Mouse (Mus musculus) intestine, embryonic 14.5 days (tissue): ENCODE measurements around the gene Olfr680-ps1. TPM values are rescaled to one million over a fixed set of nuclear protein-coding genes. Genes with fewer than 3 reads are reported as not detected.
"Not testable (repeated sequence)": the region's sequence is repeated elsewhere in the genome, so short reads cannot be mapped to it uniquely, and the experiment has no call there.

Experiments
- ATAC-seq: fragments of 200-750 bp; cut with Nextera tagmentation; replicated peaks from 2 replicates; pipeline ENCODE4 v1.8.0; 2017; ENCODE audit warnings: low read depth, moderate number of reproducible peaks, moderate TSS enrichment, moderate library complexity; ENCODE audit not compliant: low FRiP score, low TSS enrichment
- DNase-seq: peaks from one replicate; pipeline ENCODE4 v3.0.0-alpha.2; 2018; ENCODE audit warnings: low spot score
- H3K27ac ChIP-seq: fragments of 300-500 bp; sonication (generic); 2 replicates; pipeline ENCODE4 v1.5.1; 2014; ENCODE audit warnings: low read depth, mild to moderate bottlenecking, control low read depth
- H3K27me3 ChIP-seq: fragments of 300-500 bp; sonication (generic); replicated peaks from 2 replicates; pipeline ENCODE4 v1.6.1; 2014; ENCODE audit warnings: low read length, control low read depth; ENCODE audit not compliant: control insufficient read depth, insufficient read depth
- H3K36me3 ChIP-seq: fragments of 300-500 bp; sonication (generic); 2 replicates; pipeline ENCODE4 v1.6.1; 2014; ENCODE audit warnings: low read length, control low read depth; ENCODE audit not compliant: control insufficient read depth, insufficient read depth
- H3K4me1 ChIP-seq: fragments of 300-500 bp; sonication (generic); replicated peaks from 2 replicates; pipeline ENCODE4 v1.6.1; 2014; ENCODE audit warnings: low read length, control low read depth, mixed read lengths; ENCODE audit not compliant: control insufficient read depth, insufficient read depth
- H3K4me2 ChIP-seq: fragments of 300-500 bp; sonication (generic); 2 replicates; pipeline ENCODE4 v1.6.1; 2014; ENCODE audit warnings: low read length
- H3K4me3 ChIP-seq: fragments of 300-500 bp; sonication (generic); 2 replicates; pipeline ENCODE4 v1.5.1; 2014; ENCODE audit warnings: low read depth, low read length, control low read depth, mixed read lengths
- H3K9ac ChIP-seq: fragments of 300-500 bp; sonication (generic); 2 replicates; pipeline ENCODE4 v1.6.1; 2014; ENCODE audit warnings: mild to moderate bottlenecking, low read length
- H3K9me3 ChIP-seq: fragments of 300-500 bp; sonication (generic); 2 replicates; pipeline ENCODE4 v1.6.1; 2016; ENCODE audit warnings: low read length, control low read depth; ENCODE audit not compliant: control insufficient read depth
- WGBS: fragments of 180-500 bp; shearing (Covaris S2); extraction: QIAGEN DNeasy Blood & Tissue Kit; methylation state at CpG from one replicate; pipeline ENCODE4 v1.1.7; 2014; 5-methylcytosine and 5-hydroxymethylcytosine counted together
- polyA plus RNA-seq: library from polyadenylated mRNA; unstranded; fragments of >200 nt; fragmentation: Nextera tagmentation; extraction: Ambion mirVana; gene quantifications from 2 replicates; pipeline ENCODE4 v1.2.1, GENCODE M21; 2014

Olfr680-ps1 gene
- polyA plus RNA-seq: not detected in 2 replicates

GRCm38 (mm10) chr7:105092717-105093116, at the start of gene Olfr680-ps1:
Olfr680-ps1 (minus strand) TSS chr7:105092817.
- H3K27me3 ChIP-seq, H3K4me3 ChIP-seq, DNase-seq, H3K36me3 ChIP-seq, ATAC-seq, H3K9ac ChIP-seq, H3K4me1 ChIP-seq, H3K9me3 ChIP-seq, H3K27ac ChIP-seq, H3K4me2 ChIP-seq: not testable (repeated sequence)

- Histone ChIP-seq H3K9ac (no peak overlapping the region), H3K4me2 (no peak overlapping the region), H3K27ac (no peak overlapping the region), H3K4me3 (no peak overlapping the region), H3K27me3 (no peaks in the 10 kb centered on the region), H3K4me1 (no peaks in the 10 kb centered on the region), H3K36me3 (no peaks in the 10 kb centered on the region), H3K9me3 (no peaks in the 10 kb centered on the region)
- DNase-seq (no peak), ATAC-seq (no peak)
- WGBS: 73% methylated on average over 2 of the region's 2 CpGs
Observed at GRCm38 (mm10) chr7:105141275-105141674, 48.7 kb upstream of the Olfr680-ps1 start.

DNA sequence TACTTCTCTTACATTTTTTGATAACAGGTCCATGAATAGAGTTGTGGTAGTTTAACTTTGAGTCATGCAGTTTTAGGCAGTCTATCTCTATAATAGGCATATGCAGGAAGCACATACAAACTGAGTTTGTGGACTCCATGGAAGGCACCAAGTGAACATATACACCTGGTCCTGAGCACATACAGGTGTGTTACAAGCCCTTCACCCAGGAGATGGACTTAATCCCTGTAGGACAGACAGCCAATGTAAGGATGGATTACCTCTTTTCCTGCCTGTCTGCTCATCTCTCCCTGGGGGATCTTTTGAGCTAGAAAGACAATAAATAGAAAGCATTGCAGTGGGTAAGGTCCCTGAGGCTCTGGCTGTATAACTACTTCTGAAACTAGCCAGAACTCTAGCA, 23.9 kb upstream of the Olfr680-ps1 start, which contains the start of gene Olfr681:
Olfr681 (plus strand) TSS at position 301 of the 400 bp plus-strand sequence.
- H3K4me2 ChIP-seq: no peak within 1 kb of the TSS
- no peaks in the 10 kb centered on the region for H3K9me3 ChIP-seq
- ATAC-seq: no peak
- no peak within 1 kb of the TSS for H3K4me3 ChIP-seq
- H3K27ac ChIP-seq: no peak within 1 kb of the TSS
- no peak for DNase-seq
- no peaks in the 10 kb centered on the region for H3K27me3 ChIP-seq
- H3K4me1 ChIP-seq: no peaks in the 10 kb centered on the region
- H3K9ac ChIP-seq: no peak within 1 kb of the TSS
- H3K36me3 ChIP-seq: no peaks in the 10 kb centered on the region

DNA sequence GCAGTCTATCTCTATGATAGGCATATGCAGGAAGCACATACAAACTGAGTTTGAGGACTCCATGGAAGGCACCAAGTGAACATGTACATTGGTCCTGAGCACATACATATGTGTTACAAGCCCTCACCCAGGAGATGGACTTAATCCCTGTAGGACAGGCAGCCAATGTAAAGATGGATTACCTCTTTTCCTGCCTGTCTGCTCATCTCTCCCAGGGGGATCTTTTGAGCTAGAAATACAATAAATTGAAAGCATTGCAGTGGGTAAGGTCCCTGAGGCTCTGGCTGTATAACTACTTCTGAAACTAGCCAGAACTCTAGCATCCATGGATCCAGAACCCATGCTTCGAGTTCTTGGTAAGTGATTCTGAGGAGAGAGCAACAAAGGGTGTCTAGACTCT, 11.7 kb downstream of the Olfr680-ps1 start, which contains the start of gene Olfr679:
Olfr679 (plus strand) TSS at position 301 of the 400 bp plus-strand sequence.
- Histone ChIP-seq H3K27me3 (no peaks in the 10 kb centered on the region), H3K9me3 (no peaks in the 10 kb centered on the region)
- DNase-seq: no peak

GRCm38 (mm10) chr7:105064175-105064574, 28.4 kb downstream of the Olfr680-ps1 start, which contains the start of gene Olfr678:
Olfr678 (plus strand) TSS chr7:105064475.
- no peak within 1 kb of the TSS for H3K9ac ChIP-seq
- no peaks in the 10 kb centered on the region for H3K36me3 ChIP-seq
- no peak within 1 kb of the TSS for H3K27ac ChIP-seq
- DNase-seq (no peak), ATAC-seq (no peak)
- H3K4me3 ChIP-seq: no peak within 1 kb of the TSS
- WGBS: 92% methylated on average over 1 of the region's 1 CpGs
- no peak within 1 kb of the TSS for H3K4me2 ChIP-seq
- H3K4me1 ChIP-seq: no peaks in the 10 kb centered on the region
- no peaks in the 10 kb centered on the region for H3K9me3 ChIP-seq
- no peaks in the 10 kb centered on the region for H3K27me3 ChIP-seq

More for the DNA sequence above, 11.7 kb downstream of the Olfr680-ps1 start, which contains the start of gene Olfr679:
- no peak within 1 kb of the TSS for H3K4me2 ChIP-seq
- H3K9ac ChIP-seq: no peak within 1 kb of the TSS
- no peak within 1 kb of the TSS for H3K4me3 ChIP-seq
- no peak for ATAC-seq
- H3K27ac ChIP-seq: no peak within 1 kb of the TSS
- no peaks in the 10 kb centered on the region for H3K4me1 ChIP-seq
- H3K36me3 ChIP-seq: no peaks in the 10 kb centered on the region
- WGBS: 63% methylated on average over 1 of the region's 1 CpGs

- H3K4me2 ChIP-seq: no peak overlapping the region
- H3K9me3 ChIP-seq: no peaks in the 10 kb centered on the region
- H3K4me1 ChIP-seq: no peaks in the 10 kb centered on the region
- no peaks in the 10 kb centered on the region for H3K36me3 ChIP-seq
- ATAC-seq (no peak), DNase-seq (no peak)
- H3K27ac ChIP-seq: no peak overlapping the region
- no peak overlapping the region for H3K4me3 ChIP-seq
- H3K27me3 ChIP-seq: no peaks in the 10 kb centered on the region
- no peak overlapping the region for H3K9ac ChIP-seq
Observed at GRCm38 (mm10) chr7:105058951-105059350, 33.7 kb downstream of the Olfr680-ps1 start.

Other genes starting within 250 kb of the Olfr680-ps1 start
- gene Usp17la, start 235.8 kb downstream of the Olfr680-ps1 start, polyA plus RNA-seq: not detected in 2 replicates
- gene Olfr665, start 214.8 kb downstream of the Olfr680-ps1 start, polyA plus RNA-seq: not detected in 2 replicates
- gene Olfr666, start 196.9 kb downstream of the Olfr680-ps1 start, polyA plus RNA-seq: not detected in 2 replicates
- not detected in 2 replicates for gene Olfr667, start 171.3 kb downstream of the Olfr680-ps1 start, polyA plus RNA-seq
- not detected in 2 replicates for gene Olfr668, start 164.8 kb downstream of the Olfr680-ps1 start, polyA plus RNA-seq
- gene Olfr669, start 158.6 kb downstream of the Olfr680-ps1 start, polyA plus RNA-seq: not detected in 2 replicates
- not detected in 2 replicates for gene Olfr670, start 130.2 kb downstream of the Olfr680-ps1 start, polyA plus RNA-seq
- gene Olfr671, start 113.7 kb downstream of the Olfr680-ps1 start, polyA plus RNA-seq: not detected in 2 replicates
- gene Olfr672, start 90.8 kb downstream of the Olfr680-ps1 start, polyA plus RNA-seq: not detected in 2 replicates
- not detected in 2 replicates for gene Olfr675, start 64.4 kb downstream of the Olfr680-ps1 start, polyA plus RNA-seq
- not detected in 2 replicates for gene Olfr676, start 60.1 kb downstream of the Olfr680-ps1 start, polyA plus RNA-seq
- gene Olfr677, start 41.4 kb downstream of the Olfr680-ps1 start, polyA plus RNA-seq: not detected in 2 replicates
- not detected in 2 replicates for gene Olfr678, start 28.3 kb downstream of the Olfr680-ps1 start, polyA plus RNA-seq
- not detected in 2 replicates for gene Olfr679, start 11.6 kb downstream of the Olfr680-ps1 start, polyA plus RNA-seq
- gene Olfr681, start 24.0 kb upstream of the Olfr680-ps1 start, polyA plus RNA-seq: not detected in 2 replicates
- not detected in 2 replicates for gene Olfr683, start 54.2 kb upstream of the Olfr680-ps1 start, polyA plus RNA-seq
- not detected in 2 replicates for gene Olfr684, start 70.8 kb upstream of the Olfr680-ps1 start, polyA plus RNA-seq
- gene Olfr685, start 93.2 kb upstream of the Olfr680-ps1 start, polyA plus RNA-seq: not detected in 2 replicates
- not detected in 2 replicates for gene Olfr686, start 114.7 kb upstream of the Olfr680-ps1 start, polyA plus RNA-seq
- not detected in 2 replicates for gene Olfr688, start 195.3 kb upstream of the Olfr680-ps1 start, polyA plus RNA-seq
- not detected in 2 replicates for gene Olfr689, start 218.3 kb upstream of the Olfr680-ps1 start, polyA plus RNA-seq
- not detected in 2 replicates for gene Olfr690, start 241.3 kb upstream of the Olfr680-ps1 start, polyA plus RNA-seq
- gene Olfr691, start 249.5 kb upstream of the Olfr680-ps1 start, polyA plus RNA-seq: not detected in 2 replicates